Mouse (Mus musculus): ENCODE data around the gene Smoc1. TPM values are rescaled to one million over a fixed set of nuclear protein-coding genes. Genes with fewer than 3 reads are reported as not detected.

Smoc1 gene
- total RNA-seq, 1 experiment from 2014 or later: 0.96 TPM

DNA sequence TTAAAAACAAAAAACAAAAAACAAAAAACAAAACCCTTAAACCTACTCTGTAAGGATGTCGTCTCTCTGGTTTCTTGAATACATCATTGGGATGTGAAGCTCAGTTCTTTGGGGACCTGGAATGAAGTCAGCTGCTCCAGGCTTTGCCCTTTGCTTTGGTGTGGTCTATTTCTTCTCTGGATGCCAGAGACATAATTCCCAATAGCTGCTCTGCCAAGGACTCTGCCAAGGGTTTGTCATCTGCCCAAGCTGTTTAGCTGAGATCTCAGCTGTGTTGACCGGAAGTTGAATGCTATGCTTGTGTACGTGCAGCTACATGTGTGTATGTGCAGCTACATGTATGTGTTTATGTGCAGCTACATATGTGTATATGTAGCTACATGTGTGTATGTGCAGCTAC, 83.4 kb downstream of the Smoc1 start:
- ATAC-seq (replicated peaks; ENCODE audit: low read depth, poor library complexity, severe bottlenecking): no peak

DNA sequence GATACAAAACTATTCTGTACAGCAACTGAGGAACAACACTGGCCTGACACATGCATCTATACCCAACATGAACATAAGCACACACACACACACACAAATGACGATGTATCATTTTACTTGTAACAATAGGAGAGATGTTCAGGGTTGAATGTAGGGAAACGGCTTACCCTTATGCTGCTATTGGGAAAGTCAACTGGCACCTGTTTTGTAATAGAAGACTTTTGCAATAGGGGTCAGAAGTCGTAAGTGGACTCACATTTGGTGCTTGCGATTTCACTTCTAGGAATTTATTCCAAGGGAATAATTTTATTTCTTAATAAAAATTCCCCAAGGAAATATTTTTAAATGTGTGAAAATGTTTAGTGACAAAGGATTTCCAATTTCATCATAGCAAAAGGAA, 85.7 kb downstream of the Smoc1 start:
- ATAC-seq (replicated peaks; ENCODE audit: low read depth, poor library complexity, severe bottlenecking): no peak

DNA sequence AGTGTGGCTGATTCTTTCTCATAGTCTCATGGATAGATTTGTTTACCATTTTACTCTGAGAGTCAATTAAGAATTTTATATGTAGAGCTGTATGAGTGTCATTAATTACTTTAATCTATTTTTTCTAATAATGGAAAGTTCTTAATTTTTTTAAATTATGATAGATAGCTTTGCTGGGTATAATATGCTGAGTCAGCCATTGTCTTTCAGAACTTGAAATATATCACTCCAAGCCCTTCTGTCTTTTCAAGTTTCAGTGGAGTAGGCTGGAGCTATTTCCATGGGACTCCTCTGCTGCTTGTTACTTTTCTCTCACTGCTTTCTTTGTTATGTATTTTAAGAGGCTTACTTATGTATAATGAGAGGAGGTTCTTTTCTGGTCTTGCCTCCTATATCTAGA, 93.7 kb downstream of the Smoc1 start:
- no peak for ATAC-seq (replicated peaks; ENCODE audit: low read depth, poor library complexity, severe bottlenecking)

DNA sequence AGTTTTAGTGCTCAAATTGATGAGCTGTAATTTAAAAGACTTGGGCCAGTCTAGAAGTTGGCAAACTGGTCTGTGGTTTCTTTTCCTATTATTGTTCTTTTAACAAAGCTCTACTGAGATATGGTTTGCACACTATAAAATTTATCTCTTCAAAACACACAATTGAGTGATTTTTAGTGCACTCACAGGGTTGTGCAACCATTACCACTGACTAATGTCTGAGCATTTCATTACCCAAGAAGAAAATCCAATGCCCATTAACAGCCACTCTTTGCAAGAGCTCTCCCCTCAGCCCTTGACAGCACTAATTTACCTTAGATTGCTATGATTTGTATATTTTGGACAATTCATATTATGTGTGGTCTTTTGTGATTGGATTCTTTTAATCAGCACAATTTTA, 97.2 kb downstream of the Smoc1 start:
- no peak for ATAC-seq (replicated peaks; ENCODE audit: low read depth, poor library complexity, severe bottlenecking)

DNA sequence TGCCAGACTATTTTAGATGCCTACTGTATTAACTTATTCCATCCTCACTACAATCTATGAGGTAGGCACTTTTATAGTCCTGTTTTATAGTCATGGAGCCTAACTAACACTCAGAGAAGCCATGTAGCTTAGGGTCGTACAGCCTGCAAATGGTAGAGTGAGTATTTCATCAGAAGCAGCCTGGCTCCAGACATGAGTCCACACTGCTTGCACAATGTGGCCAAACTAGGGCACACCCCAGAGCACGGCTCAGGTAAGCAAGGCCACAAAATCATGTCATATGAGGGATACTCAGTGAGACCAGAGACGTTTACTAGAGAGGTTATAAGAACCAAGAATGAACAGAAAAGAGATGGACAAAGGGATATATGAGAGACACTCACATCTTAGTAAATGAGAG, 100.2 kb downstream of the Smoc1 start:
- ATAC-seq (replicated peaks; ENCODE audit: low read depth, poor library complexity, severe bottlenecking): no peak

DNA sequence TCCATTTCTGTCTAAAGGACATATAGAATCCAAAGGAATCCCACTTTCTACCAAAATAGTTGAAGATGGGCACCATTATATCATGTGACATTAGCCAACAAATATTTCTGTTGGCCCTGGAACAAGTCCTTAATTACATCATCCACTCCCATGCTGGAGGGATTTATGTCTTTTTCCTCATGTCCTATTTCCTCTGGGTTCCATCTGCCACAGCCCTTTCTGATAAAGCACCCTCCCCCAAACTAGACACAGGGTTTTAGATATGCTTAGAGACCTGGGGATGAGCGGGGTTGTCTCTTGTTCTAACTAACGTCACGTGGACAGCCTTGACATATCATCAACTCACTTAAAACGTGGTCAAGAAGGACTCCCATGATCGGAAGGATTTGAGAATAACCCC, 102.1 kb downstream of the Smoc1 start:
- no peak for ATAC-seq (replicated peaks; ENCODE audit: low read depth, poor library complexity, severe bottlenecking)

DNA sequence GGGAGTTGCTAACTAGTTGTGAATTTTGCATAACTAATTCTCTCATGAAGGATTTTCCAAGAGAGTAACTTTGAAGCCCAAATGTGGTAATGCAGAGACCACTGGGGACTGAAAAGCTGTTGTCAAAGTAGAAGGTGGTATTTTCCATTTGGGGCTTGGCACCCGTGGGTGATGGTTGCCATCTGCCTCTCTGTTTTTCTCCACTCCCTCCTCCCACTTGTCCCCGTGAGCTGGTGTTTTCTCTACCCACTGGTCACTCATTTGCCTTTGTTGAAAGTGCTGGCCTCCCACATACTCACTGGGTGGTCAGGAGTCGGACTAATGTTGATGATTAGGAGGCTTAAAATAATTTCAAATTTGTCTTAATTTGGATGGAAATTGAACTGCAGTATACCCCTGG, 104.1 kb downstream of the Smoc1 start:
- no peak for ATAC-seq (replicated peaks; ENCODE audit: low read depth, poor library complexity, severe bottlenecking)

DNA sequence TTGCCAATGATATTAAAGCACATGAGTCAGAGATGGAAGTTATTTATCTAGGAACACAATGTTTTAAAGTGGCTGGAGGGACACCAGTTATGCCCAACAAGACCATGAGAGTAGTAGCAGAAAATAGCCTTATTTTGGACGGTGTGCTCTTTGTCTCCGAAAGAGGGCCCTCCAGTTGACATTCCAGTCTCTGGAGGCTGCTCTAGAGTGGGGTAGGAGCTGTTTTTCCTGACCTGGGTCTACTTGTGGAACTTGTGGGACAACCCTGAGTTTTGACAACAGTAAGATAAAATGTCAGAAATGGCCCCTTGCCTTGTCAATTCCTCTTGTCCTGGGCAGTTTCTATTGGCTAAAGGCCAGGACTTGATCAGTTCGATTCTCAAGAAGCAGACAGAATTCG, 104.5 kb downstream of the Smoc1 start:
- no peak for ATAC-seq (replicated peaks; ENCODE audit: low read depth, poor library complexity, severe bottlenecking)

DNA sequence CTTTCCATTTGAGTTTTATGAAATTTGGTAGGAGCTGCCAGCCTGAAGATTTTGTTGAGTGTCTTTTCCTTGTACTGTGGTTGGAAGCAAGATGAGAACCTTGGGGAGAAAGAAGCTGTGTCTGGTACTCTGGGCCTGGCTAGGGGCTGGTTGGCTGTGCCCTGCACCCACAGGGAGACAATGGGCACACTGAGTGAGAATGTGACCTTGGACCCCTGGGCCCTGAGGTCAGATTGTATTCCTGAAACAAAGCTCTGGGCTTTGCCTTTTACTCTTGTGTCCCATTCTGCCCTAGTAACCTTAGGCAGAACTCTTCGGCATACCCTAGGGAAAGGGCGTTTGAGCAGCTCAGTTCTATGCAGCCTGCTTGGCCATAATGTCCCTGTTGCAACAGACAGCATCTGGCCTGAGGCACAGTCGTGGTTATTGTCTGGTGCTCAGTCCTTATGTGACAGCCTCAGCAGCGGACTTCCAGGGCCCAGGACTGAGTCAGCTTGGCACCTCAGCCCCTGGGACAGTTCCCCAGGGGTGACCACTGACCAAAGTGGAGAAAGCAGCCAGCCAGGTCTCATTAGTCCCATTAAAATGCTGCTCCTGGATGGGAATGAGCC, 106.6 kb downstream of the Smoc1 start:
- ATAC-seq (replicated peaks; ENCODE audit: low read depth, poor library complexity, severe bottlenecking): no peak

DNA sequence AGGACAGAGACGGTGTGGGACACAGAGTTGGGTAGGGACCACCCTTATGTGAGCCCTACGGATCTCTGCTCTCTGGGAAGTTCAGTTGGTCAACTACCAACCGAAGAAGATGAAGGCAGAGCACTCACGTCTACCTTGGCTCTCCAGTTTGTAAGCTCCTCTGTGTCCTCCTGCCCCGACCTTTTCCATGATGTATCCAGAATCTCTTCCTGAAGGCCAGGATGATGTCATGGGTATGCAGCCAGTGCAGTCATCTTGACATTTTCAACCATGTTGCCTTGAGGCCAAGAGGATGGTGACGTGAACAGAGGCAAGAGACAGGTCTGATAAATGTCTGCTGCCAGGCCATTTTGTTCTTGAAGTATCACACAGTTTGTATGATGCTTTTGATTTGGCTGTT, 111.6 kb downstream of the Smoc1 start:
- ATAC-seq (replicated peaks; ENCODE audit: low read depth, poor library complexity, severe bottlenecking): no peak

DNA sequence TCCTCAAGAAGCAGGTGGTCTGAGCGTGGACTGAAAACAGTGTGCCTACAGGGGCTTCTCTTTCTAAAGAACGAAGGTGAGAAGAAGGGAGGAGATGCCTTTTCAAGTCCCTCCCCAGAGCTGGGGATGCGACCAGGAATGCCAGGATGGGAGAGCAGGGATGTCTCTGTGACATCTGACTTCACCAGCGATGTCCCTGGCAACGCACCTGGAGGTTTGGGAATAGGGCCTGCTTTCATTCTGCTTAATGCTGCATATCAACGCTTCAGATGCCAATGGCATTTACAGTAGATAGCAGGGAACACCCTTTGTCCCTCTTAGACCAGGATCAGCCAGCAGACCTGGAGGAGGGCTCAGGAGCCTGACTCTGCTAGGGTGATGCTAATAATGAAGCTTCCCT, 112.9 kb downstream of the Smoc1 start:
- ATAC-seq (replicated peaks; ENCODE audit: low read depth, poor library complexity, severe bottlenecking): no peak

DNA sequence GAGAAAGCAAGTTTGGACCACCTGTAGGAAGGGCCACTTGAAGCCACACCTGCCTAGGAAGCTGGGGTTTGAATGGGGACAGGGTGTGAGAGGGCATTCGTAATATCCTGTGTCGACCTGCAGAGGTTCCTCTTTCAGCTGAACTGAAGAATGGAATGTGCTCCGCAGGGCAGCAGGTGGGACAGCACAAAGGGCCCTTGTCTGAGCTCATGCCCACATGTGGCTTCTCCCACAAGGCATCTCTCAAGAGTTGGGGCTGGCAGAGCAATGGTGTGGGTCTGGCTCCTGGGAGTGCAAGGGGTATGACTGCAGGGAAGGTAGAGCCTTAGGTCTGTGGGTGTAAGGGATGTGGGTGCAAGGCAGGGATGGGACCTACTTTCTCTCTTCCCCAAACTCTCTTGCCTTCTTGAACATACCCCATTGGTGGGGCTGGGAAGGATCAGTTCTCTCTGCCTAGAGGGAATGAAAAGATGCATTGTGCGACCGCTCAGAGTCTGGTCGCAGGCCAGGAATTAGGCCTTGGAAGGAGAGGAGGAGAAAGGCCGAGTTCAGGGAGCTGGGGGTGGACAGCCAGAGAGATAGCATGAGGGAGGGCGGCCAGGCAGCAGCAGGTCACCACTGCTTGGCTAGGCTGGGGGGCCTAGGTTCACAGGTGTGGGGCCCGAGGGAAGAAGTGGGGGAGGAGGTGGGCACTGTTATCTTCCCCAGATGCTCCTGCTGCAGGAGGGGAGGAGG, 114.2 kb downstream of the Smoc1 start:
- ATAC-seq (replicated peaks; ENCODE audit: low read depth, poor library complexity, severe bottlenecking): no peak

DNA sequence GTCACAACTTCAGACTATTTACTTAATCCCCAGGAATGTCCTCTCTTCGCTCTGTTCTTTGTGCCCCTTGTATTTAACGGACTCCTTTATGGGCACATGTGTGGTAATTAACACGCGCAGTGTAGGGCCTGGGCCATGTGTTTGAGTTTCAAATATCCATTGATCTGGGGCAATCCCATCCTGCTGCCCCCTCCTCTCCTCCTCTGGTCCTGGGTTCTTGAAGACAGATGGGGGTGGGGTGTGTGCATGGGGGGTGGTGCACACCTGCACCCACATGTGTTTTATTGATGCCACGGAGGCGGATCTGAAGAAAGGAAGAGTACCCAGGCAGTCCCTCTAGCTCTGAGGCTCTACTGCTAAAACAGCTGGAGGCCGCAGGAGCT, 114.7 kb downstream of the Smoc1 start:
- no peak for ATAC-seq (replicated peaks; ENCODE audit: low read depth, poor library complexity, severe bottlenecking)

DNA sequence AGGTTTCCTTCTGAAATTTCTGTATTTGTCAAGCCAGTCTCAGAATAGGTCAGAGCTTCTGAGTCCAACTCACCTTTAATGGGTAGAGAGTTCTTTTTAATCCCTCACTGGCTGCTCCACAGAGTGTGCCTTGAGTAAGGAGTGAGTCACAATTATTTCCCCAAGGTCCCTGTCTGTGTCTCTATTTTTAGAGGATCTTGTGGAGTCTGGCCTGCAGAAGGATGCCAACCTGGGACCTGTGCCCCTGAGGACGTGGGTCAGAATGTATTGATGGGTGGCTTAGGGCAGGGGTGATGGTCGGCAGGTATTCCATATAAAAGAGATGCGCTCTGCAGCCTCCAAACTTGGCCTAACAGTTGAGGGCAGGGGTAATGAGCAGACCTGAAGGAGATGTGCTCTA, 115.6 kb downstream of the Smoc1 start:
- ATAC-seq (replicated peaks; ENCODE audit: low read depth, poor library complexity, severe bottlenecking): no peak

DNA sequence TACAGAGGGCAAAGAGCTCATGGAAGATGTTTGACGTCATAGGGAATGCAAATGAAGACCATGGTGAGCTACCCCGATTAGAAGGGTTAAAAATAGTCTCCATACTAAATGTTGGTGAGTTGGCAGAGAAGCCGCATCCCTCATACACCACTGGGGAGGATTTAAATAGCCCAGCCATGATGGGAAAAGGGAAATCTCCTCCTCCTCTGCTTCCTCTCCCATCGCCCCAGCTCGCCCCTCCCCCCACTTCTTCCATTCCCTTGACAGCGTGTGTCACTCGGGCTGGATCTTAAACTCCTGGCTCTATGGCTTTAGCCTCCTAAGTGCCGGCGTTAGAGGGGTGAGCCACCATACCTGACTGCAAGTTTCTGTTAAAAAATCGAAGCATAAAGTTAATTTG, 117.6 kb downstream of the Smoc1 start:
- no peak for ATAC-seq (replicated peaks; ENCODE audit: low read depth, poor library complexity, severe bottlenecking)

DNA sequence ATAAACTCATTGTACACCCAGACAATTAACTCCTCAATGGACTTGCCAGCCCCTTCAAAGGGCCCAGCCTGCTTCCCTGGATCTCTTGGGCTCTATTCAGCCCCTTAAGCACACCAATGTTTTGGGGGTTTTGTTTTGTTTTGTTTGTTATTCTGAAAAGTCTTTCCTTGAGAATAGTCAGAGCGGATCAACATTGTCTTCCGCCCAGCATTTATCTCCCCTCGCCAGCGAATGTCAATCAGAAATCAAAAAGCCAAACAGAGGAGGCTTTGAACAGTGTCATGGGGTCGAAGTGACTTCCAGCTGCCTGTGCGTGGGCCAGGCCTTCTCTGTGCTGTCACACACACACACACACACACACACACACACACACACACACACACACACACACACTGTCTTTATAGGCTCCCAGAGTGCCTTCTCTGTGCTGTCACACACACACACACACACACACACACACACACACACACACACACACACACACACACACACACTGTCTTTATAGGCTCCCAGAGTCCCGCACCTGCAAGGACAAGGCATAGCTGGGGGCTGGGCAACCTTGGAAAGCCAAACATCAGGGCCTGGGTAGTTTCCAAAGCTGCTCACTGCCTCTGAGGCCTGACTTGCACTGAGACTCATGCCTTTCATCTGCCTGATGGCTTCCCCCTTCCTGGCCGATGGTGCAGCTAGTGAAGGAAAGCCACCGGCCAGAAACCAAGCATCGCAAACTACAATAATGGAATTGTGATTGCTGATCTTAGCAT, 120.0 kb downstream of the Smoc1 start:
- no peak for ATAC-seq (replicated peaks; ENCODE audit: low read depth, poor library complexity, severe bottlenecking)

DNA sequence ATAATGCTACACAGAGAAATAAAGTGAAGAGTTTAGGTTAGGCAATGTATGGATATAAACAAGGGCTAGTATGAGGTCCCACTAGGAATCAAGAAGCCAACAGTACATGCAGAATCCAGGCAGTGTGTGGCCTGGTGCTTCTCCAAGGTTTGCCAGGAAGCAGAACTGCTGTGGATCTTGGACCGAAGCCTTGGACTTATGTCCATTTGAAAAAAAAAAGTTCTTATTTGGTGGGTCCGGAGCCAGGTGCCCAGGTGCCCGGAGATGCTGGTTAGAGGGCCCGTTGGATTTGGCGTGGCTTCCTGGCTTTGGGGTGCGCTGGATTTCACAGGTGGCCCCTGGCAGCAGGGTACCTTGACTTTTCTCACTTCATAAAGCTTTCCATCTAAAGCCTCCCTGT, 121.3 kb downstream of the Smoc1 start:
- ATAC-seq (replicated peaks; ENCODE audit: low read depth, poor library complexity, severe bottlenecking): no peak

DNA sequence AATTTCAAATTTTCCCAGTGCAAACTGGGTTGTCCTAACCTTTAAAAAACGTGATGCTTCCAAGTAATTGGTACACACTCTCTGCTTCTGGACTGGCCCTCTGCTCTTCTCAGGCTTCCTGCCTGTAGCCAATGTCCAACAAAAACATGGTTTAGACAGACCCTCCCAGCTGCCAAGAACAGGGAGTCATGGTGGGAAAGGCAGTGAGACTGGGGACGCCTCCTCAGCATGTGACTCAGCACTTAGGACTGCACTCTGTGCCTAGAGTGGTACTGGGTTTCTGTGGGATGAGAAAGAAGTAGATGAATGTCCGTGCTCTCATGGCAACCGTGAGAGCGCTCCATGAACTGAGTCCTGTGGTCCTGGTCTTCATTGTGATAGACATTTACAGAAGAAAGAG, 124.3 kb downstream of the Smoc1 start:
- no peak for ATAC-seq (replicated peaks; ENCODE audit: low read depth, poor library complexity, severe bottlenecking)

DNA sequence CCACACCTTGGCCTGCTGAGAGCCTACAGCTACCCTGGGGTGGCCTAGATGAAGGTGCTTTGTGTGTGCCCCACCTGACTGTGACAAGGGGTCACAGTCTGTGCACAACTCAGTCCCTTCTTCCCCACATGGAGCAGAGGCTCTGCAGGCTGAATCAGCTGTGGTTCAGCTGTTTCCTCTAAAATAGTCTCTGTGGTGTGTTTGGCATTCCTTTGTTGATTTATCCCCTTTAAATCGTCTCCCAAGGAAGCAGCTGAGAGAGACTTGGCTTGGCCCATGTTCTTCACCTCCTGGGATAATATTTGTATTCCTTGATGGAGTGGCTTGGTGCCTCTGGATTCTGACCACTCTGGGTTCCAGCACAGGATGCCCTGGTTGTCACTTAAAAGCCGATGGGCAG, 125.5 kb downstream of the Smoc1 start:
- no peak for ATAC-seq (replicated peaks; ENCODE audit: low read depth, poor library complexity, severe bottlenecking)

DNA sequence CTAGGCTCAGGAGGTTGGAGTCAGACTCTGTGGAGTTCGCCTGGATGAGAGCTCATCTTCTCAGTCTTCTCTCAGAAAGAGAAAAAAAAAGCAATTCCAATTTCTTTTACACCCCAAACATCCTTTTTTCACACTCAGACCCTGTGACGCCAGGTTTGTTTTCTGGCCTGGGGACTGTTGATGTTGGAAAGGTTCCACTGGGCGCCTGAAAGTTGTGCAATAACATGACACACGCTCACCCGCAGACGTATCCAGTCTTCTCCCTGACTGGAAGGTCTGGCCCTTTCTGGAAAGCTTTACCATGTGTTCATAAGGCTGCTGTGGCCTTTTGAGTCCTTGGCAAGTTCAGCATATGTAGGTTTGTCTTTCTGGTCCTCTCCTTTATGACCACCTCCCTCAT, 129.1 kb downstream of the Smoc1 start:
- ATAC-seq (replicated peaks; ENCODE audit: low read depth, poor library complexity, severe bottlenecking): no peak

DNA sequence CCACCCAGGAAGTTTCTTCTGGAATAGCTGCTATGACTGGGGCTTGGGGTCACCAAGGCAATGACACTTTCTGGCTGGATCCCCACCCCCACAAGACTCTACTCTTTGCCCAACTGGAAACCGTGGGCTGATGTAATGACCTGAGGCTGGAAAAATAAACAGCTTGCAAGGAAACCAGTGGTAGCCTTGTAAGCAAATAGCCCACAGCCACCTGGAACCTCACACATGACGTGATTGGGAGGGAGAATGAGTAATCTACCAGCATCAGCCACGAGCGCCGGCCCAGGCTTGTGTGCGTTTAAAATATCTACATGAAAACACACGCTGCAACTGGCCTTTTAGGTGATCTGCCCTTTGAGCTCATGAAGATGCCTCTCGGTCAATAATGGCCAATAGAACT, 130.2 kb downstream of the Smoc1 start:
- no peak for ATAC-seq (replicated peaks; ENCODE audit: low read depth, poor library complexity, severe bottlenecking)

DNA sequence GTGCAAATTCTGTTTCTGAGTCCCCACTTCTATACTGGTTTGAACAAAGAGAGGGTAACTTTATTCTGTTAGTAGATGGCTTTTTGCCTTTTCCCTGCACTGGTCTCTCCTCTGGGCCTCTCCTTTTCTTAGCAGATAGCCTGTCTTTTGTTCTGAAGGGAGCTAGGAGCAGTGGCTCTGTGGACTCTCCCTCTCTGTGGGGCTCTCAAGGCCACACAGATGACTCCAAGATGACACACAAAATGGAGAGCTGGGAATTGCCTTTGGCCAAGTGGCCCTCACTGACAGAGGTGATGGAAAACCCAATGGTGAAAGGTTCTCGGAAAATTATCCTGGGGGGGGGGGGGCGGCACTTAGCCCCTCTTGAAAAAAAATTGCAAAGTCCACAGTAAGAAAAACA, 133.3 kb downstream of the Smoc1 start:
- no peak for ATAC-seq (replicated peaks; ENCODE audit: low read depth, poor library complexity, severe bottlenecking)

Measured in common myeloid progenitor, adult 5-6 weeks (primary cell).